Mouse (Mus musculus): ENCODE measurements at regions not wholly inside any gene's neighbourhood (a gene's known extent, or its start where the extent isn't known, plus 50 kb on each side); places are given as distances from the start of the nearest gene placed in this dataset.
A peak's percentile ranks its signal among the peaks of the same experiment; 100 is the strongest.

DNA sequence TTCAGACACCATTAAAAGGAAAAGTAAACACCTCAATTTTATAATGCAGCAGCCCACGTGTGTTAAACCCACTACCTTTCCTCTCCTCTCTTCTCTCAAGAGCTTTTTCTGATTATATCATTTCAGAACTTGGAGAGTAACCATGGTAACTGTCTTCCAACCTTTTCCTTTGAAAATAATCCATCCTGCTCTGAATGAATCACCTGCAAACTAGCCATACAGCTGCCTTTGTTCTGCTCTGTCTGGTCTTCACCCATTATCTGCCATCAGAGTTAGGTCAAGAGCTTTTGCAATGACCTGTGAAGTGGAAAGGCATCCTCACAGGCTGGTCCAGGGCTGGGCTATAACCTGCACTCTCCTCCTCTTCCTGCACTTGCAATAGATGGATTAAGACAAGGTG, 238.7 kb upstream of the Slco3a1 start:
- DNase-seq, result peak; percentile 30
- no peaks in the 10 kb centered on the region for H3K36me3 ChIP-seq (ENCODE audit: insufficient read depth)
- no peak overlapping the region for H3K9ac ChIP-seq
- no peaks in the 10 kb centered on the region for H3K27me3 ChIP-seq (ENCODE audit: insufficient read depth, low read length)
- H3K27ac ChIP-seq (ENCODE audit: low read depth, low read length), result peak overlapping the region; percentile 57
- ATAC-seq, result peak; percentile 82
- 33% methylated on average over 1 of the region's 1 CpGs for WGBS
- no peak overlapping the region for H3K4me2 ChIP-seq (ENCODE audit: low read depth)
- no peak overlapping the region for H3K4me3 ChIP-seq (ENCODE audit: low read depth, low read length)
- no peak for TF ChIP-seq CTCF (IDR thresholded peaks at IDR 0.05; ENCODE audit: low read depth)
- no peaks in the 10 kb centered on the region for H3K4me1 ChIP-seq (ENCODE audit: insufficient read depth)
- H3K9me3 ChIP-seq (ENCODE audit: low read length), result no peaks in the 10 kb centered on the region

DNA sequence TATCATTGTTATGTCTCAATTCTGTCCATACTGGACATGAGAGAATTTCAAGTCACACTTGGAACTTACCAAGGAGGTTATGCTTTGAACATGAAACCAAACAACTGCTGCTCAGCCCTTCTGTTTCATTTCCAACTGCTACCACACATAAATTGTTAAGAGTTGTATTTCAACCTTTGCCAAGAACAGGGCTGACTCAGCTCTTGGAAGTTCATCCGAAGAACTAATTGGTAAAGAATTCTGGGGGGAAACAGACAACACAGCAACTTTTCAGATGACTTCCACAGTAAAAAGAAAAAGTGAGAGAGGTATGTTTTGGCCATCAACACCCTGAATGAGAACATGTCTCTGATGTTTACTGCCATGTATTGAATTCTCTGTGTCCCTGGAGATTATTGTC, 234.1 kb upstream of the Slco3a1 start:
- TF ChIP-seq CTCF (IDR thresholded peaks at IDR 0.05; ENCODE audit: low read depth), result no peak
- H3K27ac ChIP-seq (ENCODE audit: low read depth, low read length), result no peak overlapping the region
- DNase-seq (no peak), ATAC-seq (no peak)
- H3K4me1 ChIP-seq (ENCODE audit: insufficient read depth), result no peaks in the 10 kb centered on the region
- 69% methylated on average over 1 of the region's 1 CpGs for WGBS
- no peak overlapping the region for H3K4me2 ChIP-seq (ENCODE audit: low read depth)
- no peaks in the 10 kb centered on the region for H3K9me3 ChIP-seq (ENCODE audit: low read length)
- no peak overlapping the region for H3K9ac ChIP-seq
- no peak overlapping the region for H3K4me3 ChIP-seq (ENCODE audit: low read depth, low read length)
- H3K27me3 ChIP-seq (ENCODE audit: insufficient read depth, low read length), result no peaks in the 10 kb centered on the region
- no peaks in the 10 kb centered on the region for H3K36me3 ChIP-seq (ENCODE audit: insufficient read depth)

DNA sequence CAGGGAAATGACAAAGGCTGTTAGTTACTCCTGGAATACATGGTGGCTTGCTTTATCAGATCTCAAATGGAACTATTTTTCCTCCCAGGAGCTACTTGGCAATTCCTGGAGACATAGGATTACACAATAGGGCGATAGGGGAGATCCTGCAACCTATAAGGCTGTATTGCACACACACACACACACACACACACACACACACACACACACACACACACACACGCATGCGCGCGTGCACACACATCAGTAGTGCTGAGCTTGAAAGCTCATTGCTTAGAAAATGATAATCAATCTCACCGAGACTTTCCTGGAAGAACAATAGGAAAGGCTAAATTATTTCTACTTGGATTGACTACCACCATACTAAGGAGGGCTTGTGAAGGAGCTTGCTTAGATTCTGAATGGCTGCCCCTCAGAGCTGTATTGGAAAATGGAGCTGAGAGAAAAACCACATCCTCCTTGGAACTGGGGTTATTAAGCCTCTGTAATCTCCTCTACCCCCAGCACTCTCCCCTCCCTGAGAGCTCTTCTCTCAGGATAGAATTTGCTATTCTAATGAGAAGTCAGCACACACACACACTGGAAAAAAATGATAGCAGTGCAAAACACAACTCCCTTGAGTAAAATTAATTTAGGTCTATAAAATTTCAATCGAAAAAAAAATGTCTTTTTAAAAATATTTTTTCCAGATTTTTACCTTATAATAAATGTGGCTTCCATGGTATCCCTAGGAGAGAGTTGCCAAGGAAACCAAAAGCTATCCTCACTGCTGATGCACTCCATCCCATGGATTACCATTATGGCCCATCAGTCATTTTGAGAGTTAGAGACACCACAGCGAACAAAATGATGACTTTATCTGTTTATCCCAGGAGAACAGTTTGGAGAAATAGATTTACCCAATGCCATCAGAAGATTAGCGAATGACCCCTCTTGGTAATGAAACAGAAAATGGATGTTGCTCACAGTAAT, 217.1 kb upstream of the Slco3a1 start:
- Histone ChIP-seq H3K4me2 (ENCODE audit: low read depth) (no peak overlapping the region), H3K27ac (ENCODE audit: low read depth, low read length) (no peak overlapping the region), H3K9ac (no peak overlapping the region), H3K4me3 (ENCODE audit: low read depth, low read length) (no peak overlapping the region), H3K27me3 (ENCODE audit: insufficient read depth, low read length) (no peaks in the 10 kb centered on the region), H3K9me3 (ENCODE audit: low read length) (no peaks in the 10 kb centered on the region), H3K36me3 (ENCODE audit: insufficient read depth) (no peaks in the 10 kb centered on the region), H3K4me1 (ENCODE audit: insufficient read depth) (no peaks in the 10 kb centered on the region)
- TF ChIP-seq CTCF (IDR thresholded peaks at IDR 0.05; ENCODE audit: low read depth), result no peak
- DNase-seq (no peak), ATAC-seq (no peak)
- WGBS, result 74% methylated on average over 9 of the region's 9 CpGs

DNA sequence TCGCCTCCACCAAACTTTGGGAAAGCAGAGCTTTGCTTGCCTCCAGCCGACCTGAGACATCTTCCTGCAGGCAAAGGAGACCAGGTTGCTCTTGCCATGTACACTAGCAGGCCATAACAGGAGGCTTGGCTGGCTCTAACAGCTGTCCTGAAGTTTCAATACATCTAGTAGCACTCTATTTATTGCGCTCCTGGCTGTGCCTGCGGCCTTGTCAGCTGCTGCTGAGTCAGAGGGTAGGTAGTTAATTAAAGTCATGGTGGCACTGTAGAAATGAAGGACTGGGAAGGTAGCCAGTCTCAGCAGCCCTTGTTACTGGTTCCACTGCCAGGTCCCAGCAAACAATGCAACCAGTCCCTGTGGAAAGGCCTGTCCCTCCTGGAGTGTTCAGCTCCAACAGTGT, 212.0 kb upstream of the Slco3a1 start:
- DNase-seq (no peak), ATAC-seq (no peak)
- TF ChIP-seq CTCF (IDR thresholded peaks at IDR 0.05; ENCODE audit: low read depth), result no peak
- H3K4me2 ChIP-seq (ENCODE audit: low read depth), result no peak overlapping the region
- H3K9me3 ChIP-seq (ENCODE audit: low read length), result no peaks in the 10 kb centered on the region
- H3K27me3 ChIP-seq (ENCODE audit: insufficient read depth, low read length), result no peaks in the 10 kb centered on the region
- no peak overlapping the region for H3K4me3 ChIP-seq (ENCODE audit: low read depth, low read length)
- no peaks in the 10 kb centered on the region for H3K36me3 ChIP-seq (ENCODE audit: insufficient read depth)
- H3K27ac ChIP-seq (ENCODE audit: low read depth, low read length), result no peak overlapping the region
- no peaks in the 10 kb centered on the region for H3K4me1 ChIP-seq (ENCODE audit: insufficient read depth)
- H3K9ac ChIP-seq, result no peak overlapping the region
- WGBS, result 72% methylated on average over 4 of the region's 4 CpGs

DNA sequence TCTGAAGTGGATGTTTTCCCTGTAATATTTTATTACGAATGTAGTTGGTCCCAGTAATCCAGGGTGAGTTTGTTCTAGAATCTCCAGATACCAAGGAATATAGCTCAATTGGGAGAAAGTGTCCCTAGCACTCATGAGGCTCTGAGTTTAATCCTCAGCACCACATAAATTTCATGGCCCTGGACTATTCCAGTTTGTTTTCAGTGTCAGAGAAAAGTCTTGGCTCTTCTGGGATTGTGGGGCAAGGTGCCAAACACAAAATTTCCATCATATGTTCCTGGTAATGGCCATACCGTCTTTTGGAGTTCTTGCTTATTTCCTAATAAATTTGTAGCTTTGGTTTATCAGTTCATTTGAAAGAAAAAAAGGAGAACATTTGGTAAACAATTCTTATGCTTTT, 202.9 kb upstream of the Slco3a1 start:
- ATAC-seq (no peak), DNase-seq (no peak)
- Histone ChIP-seq H3K9ac (no peak overlapping the region), H3K9me3 (ENCODE audit: low read length) (no peaks in the 10 kb centered on the region), H3K4me3 (ENCODE audit: low read depth, low read length) (no peak overlapping the region), H3K4me2 (ENCODE audit: low read depth) (no peak overlapping the region), H3K36me3 (ENCODE audit: insufficient read depth) (no peaks in the 10 kb centered on the region), H3K27me3 (ENCODE audit: insufficient read depth, low read length) (no peaks in the 10 kb centered on the region), H3K4me1 (ENCODE audit: insufficient read depth) (no peaks in the 10 kb centered on the region), H3K27ac (ENCODE audit: low read depth, low read length) (no peak overlapping the region)
- no peak for TF ChIP-seq CTCF (IDR thresholded peaks at IDR 0.05; ENCODE audit: low read depth)
- 75% methylated on average over 2 of the region's 2 CpGs for WGBS

DNA sequence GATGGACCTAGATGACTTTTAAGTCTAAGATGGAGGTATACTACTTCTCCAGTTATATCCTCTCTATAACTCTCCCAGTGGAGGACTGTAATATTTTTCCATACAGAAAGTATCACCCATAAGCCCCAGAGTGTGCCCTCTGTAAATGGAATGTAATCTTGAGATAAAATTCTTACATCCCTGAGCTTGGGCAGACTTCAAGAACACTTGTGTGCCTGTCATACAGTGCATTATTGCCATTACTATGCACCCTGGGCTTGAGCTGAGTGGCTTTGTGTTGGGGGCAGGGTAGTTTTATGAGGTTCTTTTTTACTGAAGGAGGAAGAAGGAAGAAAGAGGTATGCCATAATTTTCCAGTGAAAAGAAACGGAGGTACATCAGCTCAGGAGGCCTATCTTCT, 193.1 kb upstream of the Slco3a1 start:
- no peak for ATAC-seq
- Histone ChIP-seq H3K36me3 (ENCODE audit: insufficient read depth) (no peaks in the 10 kb centered on the region), H3K9ac (no peak overlapping the region), H3K4me2 (ENCODE audit: low read depth) (no peak overlapping the region), H3K4me3 (ENCODE audit: low read depth, low read length) (no peak overlapping the region), H3K27ac (ENCODE audit: low read depth, low read length) (no peak overlapping the region), H3K4me1 (ENCODE audit: insufficient read depth) (no peaks in the 10 kb centered on the region), H3K9me3 (ENCODE audit: low read length) (no peaks in the 10 kb centered on the region), H3K27me3 (ENCODE audit: insufficient read depth, low read length) (no peaks in the 10 kb centered on the region)
- WGBS, result 75% methylated on average over 1 of the region's 1 CpGs
- no peak for DNase-seq
- TF ChIP-seq CTCF (IDR thresholded peaks at IDR 0.05; ENCODE audit: low read depth), result no peak

DNA sequence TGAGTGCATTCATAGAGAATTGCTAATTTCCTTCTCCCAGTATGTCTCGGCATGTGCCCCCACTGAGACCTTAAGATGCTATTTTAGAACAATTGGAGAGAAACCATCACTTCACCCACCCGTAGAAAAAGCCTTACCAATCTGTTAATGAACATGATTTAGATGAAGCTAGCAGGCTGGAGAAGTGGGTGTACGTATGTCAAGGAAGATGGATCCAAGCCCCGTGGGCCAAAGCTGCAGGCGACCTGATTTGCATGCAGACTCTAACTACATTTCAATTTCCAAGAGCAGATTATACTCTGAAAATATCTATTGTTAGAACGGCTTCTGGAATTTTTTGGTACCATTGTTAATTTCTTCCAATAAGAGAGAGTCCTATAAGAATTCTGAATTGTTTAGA, 180.4 kb upstream of the Slco3a1 start:
- Histone ChIP-seq H3K27ac (ENCODE audit: low read depth, low read length) (no peak overlapping the region), H3K4me1 (ENCODE audit: insufficient read depth) (no peaks in the 10 kb centered on the region), H3K4me2 (ENCODE audit: low read depth) (no peak overlapping the region), H3K9me3 (ENCODE audit: low read length) (no peaks in the 10 kb centered on the region), H3K9ac (no peak overlapping the region), H3K4me3 (ENCODE audit: low read depth, low read length) (no peak overlapping the region), H3K27me3 (ENCODE audit: insufficient read depth, low read length) (no peaks in the 10 kb centered on the region), H3K36me3 (ENCODE audit: insufficient read depth) (no peaks in the 10 kb centered on the region)
- 55% methylated on average over 6 of the region's 6 CpGs for WGBS
- no peak for ATAC-seq
- no peak for TF ChIP-seq CTCF (IDR thresholded peaks at IDR 0.05; ENCODE audit: low read depth)
- no peak for DNase-seq

Data from forebrain, postnatal 0 days (tissue).